Mouse (Mus musculus) hindbrain, postnatal 0 days (tissue): ENCODE data around the gene Fuk. TPM values are rescaled to one million over a fixed set of nuclear protein-coding genes. Genes with fewer than 3 reads are reported as not detected.
"Not testable (repeated sequence)": the region's sequence is repeated elsewhere in the genome, so short reads cannot be mapped to it uniquely, and the experiment has no call there.

Source experiments
- ATAC-seq: fragments of 200-750 bp; cut with Nextera tagmentation; 2 replicates; pipeline ENCODE4 v1.8.0; 2017; ENCODE audit warnings: mild to moderate bottlenecking, moderate TSS enrichment, moderate library complexity
- DNase-seq: peaks from one replicate; pipeline ENCODE4 v3.0.0-alpha.2; 2015; ENCODE audit warnings: low spot score
- H3K27ac ChIP-seq: fragments of 300-500 bp; sonication (generic); 2 replicates; pipeline ENCODE4 v1.5.1; 2014; ENCODE audit warnings: mild to moderate bottlenecking
- H3K27me3 ChIP-seq: fragments of 300-500 bp; sonication (generic); 2 replicates; pipeline ENCODE4 v1.6.1; 2014; ENCODE audit warnings: low read length, mixed read lengths; ENCODE audit not compliant: insufficient read depth
- H3K36me3 ChIP-seq: fragments of 300-500 bp; sonication (generic); 2 replicates; pipeline ENCODE4 v1.6.1; 2014; ENCODE audit warnings: low read length, mixed read lengths; ENCODE audit not compliant: insufficient read depth
- H3K4me1 ChIP-seq: fragments of 300-500 bp; sonication (generic); 2 replicates; pipeline ENCODE4 v1.6.1; 2014; ENCODE audit warnings: antibody characterized with exemption, low read length, mixed read lengths; ENCODE audit not compliant: insufficient read depth
- H3K4me2 ChIP-seq: fragments of 300-500 bp; sonication (generic); 2 replicates; pipeline ENCODE4 v1.6.1; 2014; ENCODE audit warnings: low read depth, mild to moderate bottlenecking, low read length, moderate library complexity, mixed read lengths
- H3K4me3 ChIP-seq: fragments of 300-500 bp; sonication (generic); 2 replicates; pipeline ENCODE4 v1.5.1; 2014; ENCODE audit warnings: low read length
- H3K9ac ChIP-seq: fragments of 300-500 bp; sonication (generic); replicated peaks from 2 replicates; pipeline ENCODE4 v1.6.1; 2014; ENCODE audit warnings: mild to moderate bottlenecking, low read length, moderate library complexity, mixed read lengths
- H3K9me3 ChIP-seq: fragments of 300-500 bp; sonication (generic); 2 replicates; pipeline ENCODE4 v1.6.1; 2016; ENCODE audit warnings: low read length, mixed read lengths
- CTCF ChIP-seq: IDR thresholded peaks from 2 replicates; pipeline ENCODE4 v1.5.1; 2016; ENCODE audit warnings: antibody characterized with exemption, control low read depth, low read depth
- WGBS: fragments of 180-500 bp; shearing (Covaris S2); extraction: QIAGEN DNeasy Blood & Tissue Kit; methylation state at CpG from one replicate; pipeline ENCODE4 v1.1.7; 2014; 5-methylcytosine and 5-hydroxymethylcytosine counted together
- polyA plus RNA-seq: library from polyadenylated mRNA; unstranded; fragments of >200 nt; fragmentation: Nextera tagmentation; extraction: Ambion mirVana; gene quantifications from 2 replicates; pipeline ENCODE4 v1.2.1, GENCODE M21; 2015
- total RNA-seq: library from RNA; depleted of rRNA; stranded (reverse); fragments of >200 nt; gene quantifications from 2 replicates; pipeline ENCODE4 v1.2.3, GENCODE M21; 2014

The Fuk gene
- total and polyA plus RNA-seq, 2 experiments from 2014 or later = 5.3 to 17.9 TPM

DNA sequence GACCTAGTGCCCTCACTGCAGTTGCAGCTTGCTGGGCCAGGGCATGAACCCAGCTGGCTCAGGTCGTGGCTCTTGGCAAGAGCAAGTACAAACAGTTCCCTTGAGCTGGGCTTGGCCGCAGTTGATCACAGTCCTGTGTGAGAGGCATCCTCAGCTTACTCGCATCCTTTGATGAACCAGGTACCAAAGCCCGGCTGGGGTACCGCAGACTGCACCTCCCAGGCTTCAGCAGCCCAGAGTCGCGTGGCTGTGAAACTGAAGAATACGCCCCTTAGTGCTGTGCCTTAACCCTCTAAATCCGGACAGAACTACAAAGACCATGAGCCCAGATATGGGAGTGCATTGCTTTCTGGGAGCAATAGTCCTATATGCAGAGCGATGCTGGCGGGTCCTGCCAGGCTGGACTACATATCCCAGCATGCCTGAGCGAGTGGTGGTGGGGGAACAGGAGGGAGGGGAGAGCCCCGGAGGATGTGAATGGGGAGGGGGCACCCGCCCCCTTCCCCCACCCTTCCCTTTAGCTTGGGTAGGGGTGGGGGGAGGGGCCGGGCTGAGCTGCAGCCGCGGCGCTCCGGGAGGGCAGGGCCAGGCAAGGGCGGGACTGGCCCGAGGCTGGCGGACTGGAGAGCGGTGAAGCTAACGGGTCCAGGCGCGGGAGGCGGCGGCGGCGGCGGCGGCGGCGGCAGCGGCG lies 17.2 kb upstream of the Fuk start, which contains the start of gene St3gal2:
TSS of gene St3gal2 (plus strand) at position 582 of the 691 bp plus-strand sequence.
- peak; percentile 99 for ATAC-seq
- WGBS = 2% methylated on average over 23 of the region's 36 CpGs
- TF ChIP-seq CTCF = no peak
- H3K4me3 ChIP-seq = peak within 1 kb of the TSS; percentile 77
- H3K27ac ChIP-seq = peak within 1 kb of the TSS; percentile 68; the same call in 1 of the 2 replicates
- peaks cover 20% of the 10 kb centered on the region; the same call in 1 of the 2 replicates for H3K4me1 ChIP-seq
- peak within 1 kb of the TSS; percentile 75 for H3K9ac ChIP-seq
- peak; percentile 97 for DNase-seq
- no peaks in the 10 kb centered on the region for H3K36me3 ChIP-seq
- peak within 1 kb of the TSS; percentile 89 for H3K4me2 ChIP-seq
- H3K9me3 ChIP-seq = no peaks in the 10 kb centered on the region
- H3K27me3 ChIP-seq = no peaks in the 10 kb centered on the region

DNA sequence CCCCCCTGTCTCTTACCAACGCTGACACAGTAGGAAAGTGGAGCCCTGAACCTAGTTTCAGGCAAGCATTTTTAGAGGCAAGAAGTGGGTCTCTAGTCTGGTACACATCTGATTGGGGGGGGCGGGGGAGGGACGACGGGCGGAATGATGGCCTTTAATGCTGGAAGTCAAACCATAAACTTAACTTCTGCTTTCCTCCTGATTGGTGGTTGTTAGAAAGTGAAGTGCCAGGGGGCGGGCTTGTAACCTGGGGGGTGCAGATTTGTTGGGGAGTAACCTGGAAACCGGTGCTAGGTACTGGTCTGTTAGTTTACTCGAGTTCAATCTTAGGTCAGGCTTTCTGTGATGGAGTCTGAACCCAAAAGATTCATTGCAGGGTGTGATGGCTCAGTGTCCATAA lies 16.2 kb upstream of the Fuk start:
- no peak for DNase-seq
- no peak for TF ChIP-seq CTCF

DNA sequence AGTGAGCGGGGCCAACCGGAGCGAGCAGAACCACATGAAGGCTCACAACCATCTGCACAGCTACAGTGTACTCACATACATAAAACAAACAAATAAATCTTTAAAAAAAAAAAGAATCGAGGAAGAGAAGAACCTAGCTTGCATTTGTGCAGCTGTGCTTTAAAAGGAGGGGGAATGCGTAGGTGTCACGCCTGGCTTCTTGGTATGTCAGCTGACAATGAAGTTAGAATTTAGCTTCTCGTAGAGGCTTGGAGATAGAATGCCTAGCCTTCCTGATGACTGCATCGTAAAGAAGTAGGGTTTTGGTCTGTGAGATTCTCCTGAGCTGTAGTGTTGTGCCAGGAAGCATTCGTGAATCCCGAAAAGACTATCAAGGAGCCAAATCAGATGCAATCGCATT lies 15.7 kb upstream of the Fuk start:
- no peak overlapping the region for H3K27ac ChIP-seq
- ATAC-seq (no peak), DNase-seq (no peak)
- no peak overlapping the region for H3K4me3 ChIP-seq
- H3K9ac ChIP-seq = no peak overlapping the region
- no peaks in the 10 kb centered on the region for H3K36me3 ChIP-seq
- H3K4me2 ChIP-seq = no peak overlapping the region
- peaks cover 20% of the 10 kb centered on the region; the same call in 1 of the 2 replicates for H3K4me1 ChIP-seq
- WGBS = 81% methylated on average over 11 of the region's 11 CpGs
- TF ChIP-seq CTCF = no peak
- no peaks in the 10 kb centered on the region for H3K9me3 ChIP-seq
- H3K27me3 ChIP-seq = no peaks in the 10 kb centered on the region

More for the DNA sequence above, 16.2 kb upstream of the Fuk start:
- 65% methylated on average over 8 of the region's 8 CpGs for WGBS
- no peaks in the 10 kb centered on the region for H3K27me3 ChIP-seq
- no peak for ATAC-seq
- H3K9ac ChIP-seq = no peak overlapping the region
- H3K4me1 ChIP-seq = peaks cover 20% of the 10 kb centered on the region; the same call in 1 of the 2 replicates
- H3K4me3 ChIP-seq = no peak overlapping the region
- no peaks in the 10 kb centered on the region for H3K36me3 ChIP-seq
- H3K4me2 ChIP-seq = no peak overlapping the region
- no peaks in the 10 kb centered on the region for H3K9me3 ChIP-seq
- no peak overlapping the region for H3K27ac ChIP-seq

DNA sequence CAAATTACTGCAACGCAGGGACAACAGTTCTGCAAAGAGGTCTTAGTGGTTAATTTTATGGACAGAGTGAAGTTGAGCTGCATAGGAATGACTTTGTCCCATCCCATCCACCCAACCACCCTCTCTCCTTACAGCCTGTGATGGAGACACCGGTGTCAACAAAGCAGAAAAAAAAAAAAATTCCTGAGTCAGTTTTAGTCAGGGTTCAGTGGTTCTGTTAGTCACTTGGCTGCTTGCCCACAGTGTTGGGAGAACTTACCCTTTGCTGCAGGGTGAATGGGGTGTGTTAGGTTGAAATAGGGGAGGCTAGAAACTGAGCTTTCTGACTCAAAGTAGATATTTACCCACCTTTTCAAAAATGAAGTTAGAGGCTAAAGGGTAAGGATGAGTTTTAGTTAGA lies 15.1 kb upstream of the Fuk start:
- H3K27ac ChIP-seq = no peak overlapping the region
- H3K4me1 ChIP-seq = peaks cover 20% of the 10 kb centered on the region; the same call in 1 of the 2 replicates
- no peak overlapping the region for H3K9ac ChIP-seq
- no peaks in the 10 kb centered on the region for H3K36me3 ChIP-seq
- WGBS = 54% methylated on average over 2 of the region's 2 CpGs
- TF ChIP-seq CTCF = no peak
- no peaks in the 10 kb centered on the region for H3K27me3 ChIP-seq
- no peak overlapping the region for H3K4me2 ChIP-seq
- H3K4me3 ChIP-seq = no peak overlapping the region
- no peak for ATAC-seq
- H3K9me3 ChIP-seq = no peaks in the 10 kb centered on the region
- peak; percentile 42 for DNase-seq

DNA sequence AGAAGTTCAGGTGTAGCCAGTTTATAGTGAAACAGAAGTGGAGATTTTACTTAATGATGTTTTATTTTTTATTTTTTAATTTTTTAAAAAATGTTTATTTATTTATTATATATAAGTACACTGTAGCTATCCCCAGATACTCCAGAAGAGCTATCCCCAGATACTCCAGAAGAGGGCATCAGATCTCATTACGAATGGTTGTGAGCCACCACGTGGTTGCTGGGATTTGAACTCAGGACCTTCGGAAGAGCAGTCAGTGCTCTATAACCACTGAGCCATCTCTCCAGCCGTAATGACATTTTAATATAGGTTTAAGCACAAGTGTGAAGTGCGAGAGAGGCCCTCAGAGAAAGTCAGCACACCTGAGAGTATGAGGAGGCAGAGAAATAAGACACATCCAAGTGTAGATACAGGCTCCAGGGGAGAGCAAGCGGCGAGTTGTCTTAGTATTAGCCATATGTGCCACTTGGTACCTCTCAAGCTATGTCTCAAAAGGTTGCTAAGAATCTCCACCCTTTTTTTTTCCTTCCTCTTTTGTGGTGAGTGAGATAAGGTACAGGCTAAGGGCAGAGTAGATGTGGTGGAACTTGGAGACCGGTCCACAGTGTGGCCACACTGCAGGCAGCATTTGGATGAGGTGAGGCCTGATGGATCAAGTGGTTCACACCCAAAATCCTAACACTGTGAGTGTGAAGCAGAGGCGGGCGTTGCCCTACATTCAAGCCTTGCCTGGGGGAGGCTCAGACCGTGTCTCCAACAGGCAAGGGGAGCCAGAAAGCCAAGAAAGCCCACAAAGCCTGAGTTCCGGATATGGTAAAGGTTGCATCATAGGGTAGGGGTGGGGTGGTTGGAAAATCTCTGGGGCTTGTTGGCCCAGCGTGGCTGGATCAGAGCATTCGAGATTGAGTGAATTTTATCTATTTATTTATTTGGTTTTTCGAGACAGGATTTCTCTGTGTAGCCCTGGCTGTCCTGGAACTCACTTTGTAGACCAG lies 9.6 kb upstream of the Fuk start:
- H3K9ac ChIP-seq = no peak overlapping the region
- no peak overlapping the region for H3K4me3 ChIP-seq
- no peak overlapping the region for H3K27ac ChIP-seq
- H3K4me2 ChIP-seq = no peak overlapping the region
- no peaks in the 10 kb centered on the region for H3K36me3 ChIP-seq
- no peaks in the 10 kb centered on the region for H3K4me1 ChIP-seq
- no peaks in the 10 kb centered on the region for H3K27me3 ChIP-seq
- no peak for DNase-seq
- H3K9me3 ChIP-seq = no peaks in the 10 kb centered on the region
- TF ChIP-seq CTCF = no peak
- WGBS = 89% methylated on average over 15 of the region's 15 CpGs
- ATAC-seq = no peak

DNA sequence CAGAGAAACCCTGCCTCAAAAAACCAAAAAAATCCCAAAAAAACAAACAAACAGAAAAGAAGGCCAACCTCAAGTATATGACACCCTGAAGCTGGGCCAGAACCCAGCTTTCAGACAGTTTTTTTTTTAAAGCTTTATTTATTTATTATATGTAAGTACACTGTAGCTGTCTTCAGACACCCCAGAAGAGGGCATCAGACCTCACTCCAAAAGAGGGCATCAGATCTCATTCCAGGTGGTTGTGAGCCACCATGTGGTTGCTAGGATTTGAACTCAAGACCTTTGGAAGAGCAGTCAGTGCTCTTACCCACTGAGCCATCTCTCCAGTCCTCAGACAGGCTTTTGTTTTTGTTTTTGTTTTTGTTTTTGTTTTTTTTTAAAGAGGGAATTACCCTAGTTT lies 7.6 kb upstream of the Fuk start:
- not testable (repeated sequence) for H3K4me1 ChIP-seq, H3K9me3 ChIP-seq, H3K36me3 ChIP-seq, H3K4me3 ChIP-seq, H3K27ac ChIP-seq, H3K9ac ChIP-seq, H3K4me2 ChIP-seq, ATAC-seq, DNase-seq, H3K27me3 ChIP-seq
